Mouse (Mus musculus) heart, embryonic 10.5 days (tissue): Measurements from ENCODE around the gene Fahd1. TPM values are rescaled to one million over a fixed set of nuclear protein-coding genes. Genes with fewer than 3 reads are reported as not detected.

Source experiments
- DNase-seq: peaks from one replicate; pipeline ENCODE4 v3.0.0-alpha.2; 2017; ENCODE audit warnings: low spot score
- H3K27ac ChIP-seq: fragments of 300-500 bp; sonication (generic); 2 replicates; pipeline ENCODE4 v1.5.1; 2016; ENCODE audit warnings: mild to moderate bottlenecking
- H3K27me3 ChIP-seq: fragments of 300-500 bp; sonication (generic); 2 replicates; pipeline ENCODE4 v1.6.1; 2016; ENCODE audit warnings: mild to moderate bottlenecking; ENCODE audit not compliant: poor library complexity, insufficient read depth, severe bottlenecking
- H3K36me3 ChIP-seq: fragments of 300-500 bp; sonication (generic); 2 replicates; pipeline ENCODE4 v1.6.1; 2016; ENCODE audit warnings: mild to moderate bottlenecking, moderate library complexity
- H3K4me1 ChIP-seq: fragments of 300-500 bp; sonication (generic); 2 replicates; pipeline ENCODE4 v1.6.1; 2016; ENCODE audit warnings: mild to moderate bottlenecking
- H3K4me3 ChIP-seq: fragments of 300-500 bp; sonication (generic); 2 replicates; pipeline ENCODE4 v1.5.1; 2016; ENCODE audit warnings: mild to moderate bottlenecking, moderate library complexity
- H3K9me3 ChIP-seq: fragments of 300-500 bp; sonication (generic); 2 replicates; pipeline ENCODE4 v1.6.1; 2016; ENCODE audit warnings: mild to moderate bottlenecking, moderate library complexity
- whole genome bisulfite sequencing: fragments of 180-500 bp; shearing (Covaris S2); methylation state at CpG from one replicate; pipeline ENCODE4 v1.1.7; 2016; 5-methylcytosine and 5-hydroxymethylcytosine counted together
- polyA plus RNA-seq: library from polyadenylated mRNA; unstranded; fragments of >200 nt; fragmentation: Nextera tagmentation; extraction: Ambion mirVana; gene quantifications from 2 replicates; pipeline ENCODE4 v1.2.1, GENCODE M21; 2016

The Fahd1 gene
- polyA plus RNA-seq, 1 experiment from 2014 or later, result 31.4 TPM

GRCm38 (mm10) chr17:24877336-24878116 is 27.4 kb upstream of the Fahd1 start:
- Histone ChIP-seq H3K9me3 (no peaks in the 10 kb centered on the region), H3K27ac (peak overlapping the region; percentile 48), H3K27me3 (no peaks in the 10 kb centered on the region), H3K4me1 (peaks cover 23% of the 10 kb centered on the region), H3K4me3 (no peak overlapping the region), H3K36me3 (peaks cover 6% of the 10 kb centered on the region; the same call in 1 of the 2 replicates)
- DNase-seq, result no peak
- 59% methylated on average over 10 of the region's 10 CpGs for WGBS

- H3K27me3 ChIP-seq, result no peaks in the 10 kb centered on the region
- H3K9me3 ChIP-seq, result no peaks in the 10 kb centered on the region
- no peaks in the 10 kb centered on the region for H3K36me3 ChIP-seq
- no peak overlapping the region for H3K4me3 ChIP-seq
- WGBS, result 76% methylated on average over 8 of the region's 8 CpGs
- no peak overlapping the region for H3K27ac ChIP-seq
- DNase-seq, result no peak
- H3K4me1 ChIP-seq, result peaks cover 11% of the 10 kb centered on the region
These were observed 24.8 kb upstream of the Fahd1 start for GRCm38 (mm10) chr17:24874989-24875388.

- WGBS, result 40% methylated on average over 1 of the region's 1 CpGs
- Histone ChIP-seq H3K27ac (no peak overlapping the region), H3K4me3 (no peak overlapping the region), H3K27me3 (no peaks in the 10 kb centered on the region), H3K4me1 (peaks cover 11% of the 10 kb centered on the region), H3K36me3 (no peaks in the 10 kb centered on the region), H3K9me3 (no peaks in the 10 kb centered on the region)
- DNase-seq, result no peak
These were observed 24.2 kb upstream of the Fahd1 start for GRCm38 (mm10) chr17:24874405-24874745.

- H3K36me3 ChIP-seq, result no peaks in the 10 kb centered on the region
- 45% methylated on average over 4 of the region's 4 CpGs for WGBS
- DNase-seq, result no peak
- H3K9me3 ChIP-seq, result no peaks in the 10 kb centered on the region
- no peak overlapping the region for H3K4me3 ChIP-seq
- H3K27me3 ChIP-seq, result no peaks in the 10 kb centered on the region
- H3K4me1 ChIP-seq, result peaks cover 11% of the 10 kb centered on the region
- no peak overlapping the region for H3K27ac ChIP-seq
These were observed 23.7 kb upstream of the Fahd1 start for GRCm38 (mm10) chr17:24873695-24874404.

- Histone ChIP-seq H3K36me3 (peaks cover 14% of the 10 kb centered on the region), H3K4me1 (no peaks in the 10 kb centered on the region), H3K27me3 (no peaks in the 10 kb centered on the region), H3K27ac (no peak overlapping the region), H3K9me3 (no peaks in the 10 kb centered on the region), H3K4me3 (no peak overlapping the region)
- 91% methylated on average over 10 of the region's 10 CpGs for WGBS
- no peak for DNase-seq
These were observed 17.8 kb upstream of the Fahd1 start for GRCm38 (mm10) chr17:24867914-24868313.

- Histone ChIP-seq H3K27ac (no peak within 1 kb of the TSS), H3K27me3 (no peaks in the 10 kb centered on the region), H3K9me3 (no peaks in the 10 kb centered on the region), H3K4me1 (no peaks in the 10 kb centered on the region), H3K36me3 (peaks cover 33% of the 10 kb centered on the region), H3K4me3 (no peak within 1 kb of the TSS)
- no peak for DNase-seq
- 80% methylated on average over 8 of the region's 8 CpGs for WGBS
These were observed 15.6 kb upstream of the Fahd1 start, which contains the start of gene Igfals for GRCm38 (mm10) chr17:24865776-24866175. Gene Igfals, plus strand, starts transcription at chr17:24865997.

- H3K4me3 ChIP-seq, result no peak overlapping the region
- no peaks in the 10 kb centered on the region for H3K4me1 ChIP-seq
- no peaks in the 10 kb centered on the region for H3K9me3 ChIP-seq
- H3K27ac ChIP-seq, result no peak overlapping the region
- 87% methylated on average over 3 of the region's 3 CpGs for WGBS
- no peak for DNase-seq
- H3K27me3 ChIP-seq, result no peaks in the 10 kb centered on the region
- peaks cover 51% of the 10 kb centered on the region for H3K36me3 ChIP-seq
These were observed 11.6 kb upstream of the Fahd1 start for GRCm38 (mm10) chr17:24861785-24862184.

- WGBS, result 81% methylated on average over 8 of the region's 8 CpGs
These were observed 9.9 kb upstream of the Fahd1 start for GRCm38 (mm10) chr17:24860076-24860475.

GRCm38 (mm10) chr17:24858967-24859366 is 8.8 kb upstream of the Fahd1 start:
- no peak overlapping the region for H3K27ac ChIP-seq
- H3K9me3 ChIP-seq, result no peaks in the 10 kb centered on the region
- DNase-seq, result no peak
- H3K36me3 ChIP-seq, result peaks cover 57% of the 10 kb centered on the region; the same call in 1 of the 2 replicates
- no peaks in the 10 kb centered on the region for H3K4me1 ChIP-seq
- no peaks in the 10 kb centered on the region for H3K27me3 ChIP-seq
- WGBS, result 85% methylated on average over 6 of the region's 6 CpGs
- H3K4me3 ChIP-seq, result no peak overlapping the region

More at GRCm38 (mm10) chr17:24860076-24860475, 9.9 kb upstream of the Fahd1 start:
- no peak for DNase-seq
- Histone ChIP-seq H3K27me3 (no peaks in the 10 kb centered on the region), H3K36me3 (peaks cover 54% of the 10 kb centered on the region; the same call in 1 of the 2 replicates), H3K4me1 (no peaks in the 10 kb centered on the region), H3K27ac (no peak overlapping the region), H3K9me3 (no peaks in the 10 kb centered on the region), H3K4me3 (no peak overlapping the region)

- H3K4me1 ChIP-seq, result no peaks in the 10 kb centered on the region
- WGBS, result 80% methylated on average over 8 of the region's 8 CpGs
- DNase-seq, result no peak
- H3K27me3 ChIP-seq, result no peaks in the 10 kb centered on the region
- H3K9me3 ChIP-seq, result no peaks in the 10 kb centered on the region
- no peak overlapping the region for H3K4me3 ChIP-seq
- H3K27ac ChIP-seq, result no peak overlapping the region
- peaks cover 64% of the 10 kb centered on the region; the same call in 1 of the 2 replicates for H3K36me3 ChIP-seq
These were observed 7.8 kb upstream of the Fahd1 start for GRCm38 (mm10) chr17:24857831-24858470.

- Histone ChIP-seq H3K9me3 (no peaks in the 10 kb centered on the region), H3K36me3 (peaks cover 55% of the 10 kb centered on the region; the same call in 1 of the 2 replicates), H3K27me3 (peaks cover 3% of the 10 kb centered on the region), H3K4me3 (no peak overlapping the region), H3K4me1 (peaks cover under 1% of the 10 kb centered on the region; the same call in 1 of the 2 replicates), H3K27ac (no peak overlapping the region)
- 87% methylated on average over 13 of the region's 13 CpGs for WGBS
- no peak for DNase-seq
These were observed 6.4 kb upstream of the Fahd1 start for GRCm38 (mm10) chr17:24856589-24856988.

- peaks cover 10% of the 10 kb centered on the region for H3K27me3 ChIP-seq
- H3K4me1 ChIP-seq, result peaks cover 6% of the 10 kb centered on the region
- 62% methylated on average over 3 of the region's 3 CpGs for WGBS
- no peak overlapping the region for H3K4me3 ChIP-seq
- no peaks in the 10 kb centered on the region for H3K9me3 ChIP-seq
- no peak for DNase-seq
- no peak overlapping the region for H3K27ac ChIP-seq
- peaks cover 49% of the 10 kb centered on the region; the same call in 1 of the 2 replicates for H3K36me3 ChIP-seq
These were observed 5.8 kb upstream of the Fahd1 start for GRCm38 (mm10) chr17:24855838-24856464.
